Mouse (Mus musculus): Measurements from ENCODE around the gene Mlh3.

DNA sequence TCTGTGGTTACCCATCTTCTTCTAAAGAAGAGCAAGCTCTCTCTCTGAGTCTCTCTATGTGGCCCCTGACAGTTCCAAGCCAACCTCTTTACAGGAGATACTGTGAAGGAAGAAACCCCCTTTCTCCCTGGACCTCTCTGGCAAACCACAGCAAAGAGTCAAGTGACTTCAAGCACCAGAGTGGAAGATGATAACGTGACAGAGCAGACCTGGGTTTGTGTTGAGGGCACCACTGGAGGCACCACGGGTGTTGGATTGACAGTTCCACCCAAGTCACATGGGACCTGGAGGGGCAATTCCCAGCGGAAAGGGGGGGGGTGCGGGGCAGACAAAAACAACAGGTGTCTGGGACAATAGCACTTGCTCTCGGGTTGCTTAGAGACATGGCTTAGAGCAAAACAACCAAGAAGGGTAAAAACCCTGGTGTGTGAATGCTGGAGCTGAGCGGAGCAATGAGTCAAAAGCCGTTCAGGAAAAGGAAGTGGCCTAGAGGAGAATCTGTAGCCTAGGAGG lies 61.7 kb downstream of the Mlh3 start:
- no peak for TF ChIP-seq TCF12 (IDR thresholded peaks at IDR 0.05; ENCODE audit: insufficient read depth, poor library complexity, severe bottlenecking)
- TF ChIP-seq POLR2A (IDR thresholded peaks at IDR 0.05; ENCODE audit: insufficient read length, low read depth), result no peak
- no peak for TF ChIP-seq TCF3 (IDR thresholded peaks at IDR 0.05; ENCODE audit: insufficient read length, low read depth)

Measured in myocyte (in vitro differentiated cells).